Mouse (Mus musculus): ENCODE measurements at regions not wholly inside any gene's neighbourhood (a gene's known extent, or its start where the extent isn't known, plus 50 kb on each side); places are given as distances from the start of the nearest gene placed in this dataset.

DNA sequence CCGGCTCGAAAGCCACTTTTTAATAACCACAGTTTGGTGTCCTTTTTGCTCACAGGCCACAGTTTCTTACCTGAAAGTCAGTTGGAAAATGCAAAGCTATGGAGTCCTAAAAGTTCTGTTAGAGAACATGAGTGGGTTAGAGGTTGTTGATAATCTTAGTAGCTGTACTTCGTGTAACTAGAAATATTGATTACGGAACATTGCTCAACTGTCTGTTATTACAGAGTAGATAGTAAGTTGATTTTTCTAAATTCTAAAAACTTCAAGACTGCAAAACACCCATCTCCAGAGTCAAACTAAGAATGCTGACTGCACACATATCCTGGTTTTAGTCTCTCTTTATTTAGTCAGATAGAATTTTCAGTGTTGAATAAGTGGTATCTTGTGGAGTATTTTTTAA is 111.0 kb downstream of the Slc38a4 start:
- DNase-seq (ENCODE audit: low read depth, low spot score) = no peak

- peak; percentile 66 for DNase-seq (ENCODE audit: low read depth, low spot score)
Observed at GRCm38 (mm10) chr15:96942651-96943050, 113.1 kb downstream of the Slc38a4 start.

DNA sequence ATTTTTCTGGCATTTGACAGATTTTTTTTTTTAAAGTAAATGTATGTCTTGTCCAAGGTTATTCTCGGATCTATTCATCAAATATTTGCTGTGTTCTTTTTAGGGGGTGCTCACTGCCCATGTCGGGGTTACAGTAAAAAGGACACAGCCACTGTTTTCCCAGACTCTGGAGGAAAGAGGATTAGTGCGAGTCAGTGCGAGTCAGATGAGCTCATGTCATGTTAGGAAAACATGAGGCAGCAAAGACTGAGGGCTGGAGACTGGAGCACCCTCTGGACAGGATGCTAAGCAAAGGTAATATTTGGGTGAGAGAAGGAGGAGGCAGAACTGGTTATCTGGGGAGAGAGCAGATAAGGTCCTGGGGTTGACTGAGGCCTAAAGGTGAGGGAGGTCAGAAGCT is 117.3 kb downstream of the Slc38a4 start:
- no peak for DNase-seq (ENCODE audit: low read depth, low spot score)

- DNase-seq (ENCODE audit: low read depth, low spot score) = no peak
Observed at GRCm38 (mm10) chr15:96937623-96938022, 118.1 kb downstream of the Slc38a4 start.

DNA sequence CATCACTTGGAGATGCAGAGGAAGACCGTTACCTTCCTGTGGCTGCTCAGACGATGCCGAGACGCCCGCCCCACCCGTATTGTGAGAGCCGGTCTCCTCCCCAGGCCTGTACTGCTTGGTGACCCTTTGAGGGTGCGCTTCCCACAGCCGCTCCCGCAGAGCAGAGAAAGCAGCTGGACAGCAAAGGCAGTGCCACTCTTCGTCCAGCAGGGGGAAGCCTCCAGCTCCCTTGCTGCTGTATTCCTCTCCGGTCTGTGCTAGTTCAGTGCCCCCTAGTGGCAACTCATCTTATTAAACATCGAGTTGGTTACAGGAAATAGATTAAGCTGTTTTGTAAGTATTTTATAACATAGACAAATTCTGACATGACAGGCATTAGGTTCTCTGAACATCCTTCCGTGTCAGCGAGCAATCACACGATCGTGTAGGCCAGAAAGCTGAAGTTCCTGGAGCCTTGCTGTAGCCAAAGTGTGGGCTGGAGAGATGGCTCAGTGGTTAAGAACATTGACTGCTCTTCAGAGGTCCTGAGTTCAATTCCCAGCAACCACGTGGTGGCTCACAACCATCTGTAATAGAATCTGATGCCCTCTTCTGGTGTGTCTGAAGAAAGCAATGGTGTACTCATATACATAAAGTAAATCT is 118.9 kb downstream of the Slc38a4 start:
- peak; percentile 93 for DNase-seq (ENCODE audit: low read depth, low spot score)

DNA sequence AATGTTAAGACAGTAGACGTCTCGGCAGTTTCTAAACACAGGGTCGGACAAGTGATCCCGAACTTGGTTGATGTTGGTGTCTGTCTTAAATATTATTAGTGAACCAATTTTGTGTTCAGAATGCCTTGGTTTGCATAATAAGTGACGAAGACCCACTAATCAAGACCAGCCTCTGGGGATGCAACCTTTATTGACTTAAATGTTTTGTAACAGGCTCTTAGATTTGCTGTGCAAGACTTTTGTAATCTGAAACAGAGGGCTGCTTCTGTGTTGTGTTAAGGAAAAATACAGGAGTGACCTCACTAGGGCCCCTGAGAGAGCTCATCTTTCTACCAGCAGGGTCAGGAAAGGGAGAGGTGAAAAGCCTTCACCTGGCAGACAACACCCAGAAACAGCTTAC is 119.5 kb downstream of the Slc38a4 start:
- no peak for DNase-seq (ENCODE audit: low read depth, low spot score)

GRCm38 (mm10) chr15:96933451-96933850 is 122.3 kb downstream of the Slc38a4 start:
- no peak for DNase-seq (ENCODE audit: low read depth, low spot score)

GRCm38 (mm10) chr15:96930531-96930930 is 125.2 kb downstream of the Slc38a4 start:
- no peak for DNase-seq (ENCODE audit: low read depth, low spot score)

GRCm38 (mm10) chr15:96929788-96930187 is 126.0 kb downstream of the Slc38a4 start:
- no peak for DNase-seq (ENCODE audit: low read depth, low spot score)

DNA sequence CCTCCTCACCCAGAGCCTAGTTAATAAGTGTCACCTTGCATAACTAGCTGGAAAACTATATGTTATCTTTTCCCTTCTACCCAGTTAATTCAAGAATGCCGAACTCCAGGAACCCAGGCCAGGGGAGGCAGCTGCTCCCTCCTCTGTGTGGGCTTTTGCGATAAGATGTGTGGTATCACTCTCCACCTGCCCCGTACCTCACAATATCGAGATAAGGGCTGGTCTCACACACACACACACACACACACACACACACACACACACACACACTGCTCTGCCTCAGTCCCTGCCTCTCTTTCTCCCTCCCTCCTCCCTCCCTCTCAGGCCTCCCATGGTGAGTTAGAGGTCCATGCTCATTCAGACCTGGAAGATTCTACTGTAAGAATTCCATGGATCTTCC is 127.1 kb downstream of the Slc38a4 start:
- no peak for DNase-seq (ENCODE audit: low read depth, low spot score)

GRCm38 (mm10) chr15:96927674-96928073 is 128.1 kb downstream of the Slc38a4 start:
- no peak for DNase-seq (ENCODE audit: low read depth, low spot score)

DNA sequence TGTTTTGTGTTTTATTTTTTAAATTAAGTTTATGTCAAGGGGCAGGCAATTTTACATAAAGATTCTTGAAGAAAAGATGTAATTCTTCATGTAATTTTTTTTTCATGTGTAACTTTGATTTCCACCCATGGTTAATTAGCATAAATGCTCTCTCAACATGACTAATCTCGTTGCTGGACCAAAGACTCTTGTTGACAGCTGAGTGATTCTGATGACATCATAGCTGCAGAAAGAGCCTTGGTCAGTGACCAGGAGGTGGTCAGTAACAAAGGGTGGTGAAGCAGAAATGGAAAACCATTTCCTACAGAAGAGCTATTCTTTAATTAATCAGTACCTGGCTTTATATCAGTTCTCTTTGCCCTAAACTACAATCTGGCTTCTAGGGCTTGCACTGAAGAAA is 129.1 kb downstream of the Slc38a4 start:
- DNase-seq (ENCODE audit: low read depth, low spot score) = no peak

GRCm38 (mm10) chr15:96916586-96916985 is 139.2 kb downstream of the Slc38a4 start:
- DNase-seq (ENCODE audit: low read depth, low spot score) = no peak

DNA sequence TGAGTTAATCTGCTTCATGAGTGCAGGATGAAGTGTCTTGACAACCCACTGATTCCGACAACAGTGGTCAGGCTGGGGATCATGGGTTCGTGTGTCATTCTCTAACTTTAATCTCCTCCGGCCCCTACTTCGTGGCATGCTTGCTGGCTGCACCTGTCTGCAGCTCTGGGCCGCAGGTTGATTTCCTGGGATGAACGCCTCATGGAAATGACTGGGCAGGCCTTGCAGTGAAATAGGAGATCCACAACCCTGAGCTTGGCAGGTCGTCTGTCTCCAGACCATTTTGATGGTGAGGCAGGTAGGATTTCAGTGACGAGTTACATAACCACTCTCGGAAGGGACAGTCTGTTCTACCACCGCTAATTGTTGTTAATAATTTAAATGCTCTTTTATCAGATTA is 140.2 kb downstream of the Slc38a4 start:
- DNase-seq (ENCODE audit: low read depth, low spot score) = no peak

GRCm38 (mm10) chr15:96914988-96915387 is 140.8 kb downstream of the Slc38a4 start:
- DNase-seq (ENCODE audit: low read depth, low spot score) = no peak

DNA sequence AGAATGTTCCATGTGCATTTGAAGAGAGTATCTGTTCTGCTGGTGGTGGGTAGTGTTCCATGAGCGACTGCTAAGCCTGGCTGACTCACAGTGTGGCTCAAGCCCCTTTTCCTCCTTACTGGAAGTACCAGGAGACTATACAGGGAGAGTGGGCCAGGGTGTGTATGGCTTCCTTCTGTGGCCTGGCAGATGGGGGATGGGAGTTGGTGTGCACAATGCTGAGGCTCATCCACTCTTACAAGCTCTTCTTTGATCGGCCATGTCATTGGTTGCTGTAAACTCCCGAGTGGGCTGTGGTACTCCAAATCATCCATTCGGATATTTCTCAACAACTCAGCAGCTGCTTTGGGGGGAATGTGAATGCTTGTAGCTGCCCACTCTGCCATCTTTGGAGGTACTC is 150.2 kb downstream of the Slc38a4 start:
- DNase-seq (ENCODE audit: low read depth, low spot score) = no peak

DNA sequence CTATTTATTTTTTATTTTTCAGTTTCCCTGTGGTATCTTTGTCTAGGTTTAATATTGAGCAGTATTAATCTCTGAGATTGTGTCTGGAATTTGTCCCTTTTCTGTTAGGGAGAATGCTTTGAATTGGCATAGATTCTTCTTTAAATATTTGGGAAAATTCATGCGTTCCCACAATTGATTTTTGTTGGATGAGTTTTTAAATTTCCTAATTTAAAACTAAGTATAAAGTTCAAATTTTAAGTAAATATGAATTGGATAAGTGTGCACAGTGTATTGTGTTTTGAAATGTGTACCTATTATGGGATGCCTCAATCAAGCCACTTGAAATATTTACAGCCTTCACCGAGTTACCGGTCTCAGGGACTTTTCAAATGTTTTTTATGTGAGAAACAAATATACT is 152.3 kb downstream of the Slc38a4 start:
- DNase-seq (ENCODE audit: low read depth, low spot score) = no peak

DNA sequence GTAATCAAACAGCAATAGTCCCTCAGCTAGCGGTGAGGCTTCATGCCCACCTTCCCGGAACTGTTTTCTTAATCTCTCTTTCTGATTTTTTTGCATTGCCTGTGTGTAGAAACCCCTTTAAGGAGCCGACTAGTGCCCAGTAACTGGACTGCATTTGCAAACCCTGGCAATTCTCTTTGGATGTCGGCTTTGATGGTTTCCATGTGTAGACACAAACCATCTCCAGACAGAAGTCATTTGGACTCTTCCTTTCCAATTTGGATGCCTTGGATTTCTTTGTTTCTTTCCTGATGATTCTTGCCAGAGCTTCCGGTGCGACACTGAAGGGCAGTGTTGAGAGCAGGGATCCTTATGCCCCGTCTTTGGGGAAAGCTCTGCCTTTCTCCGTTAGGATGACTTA is 153.0 kb downstream of the Slc38a4 start:
- no peak for DNase-seq (ENCODE audit: low read depth, low spot score)

DNA sequence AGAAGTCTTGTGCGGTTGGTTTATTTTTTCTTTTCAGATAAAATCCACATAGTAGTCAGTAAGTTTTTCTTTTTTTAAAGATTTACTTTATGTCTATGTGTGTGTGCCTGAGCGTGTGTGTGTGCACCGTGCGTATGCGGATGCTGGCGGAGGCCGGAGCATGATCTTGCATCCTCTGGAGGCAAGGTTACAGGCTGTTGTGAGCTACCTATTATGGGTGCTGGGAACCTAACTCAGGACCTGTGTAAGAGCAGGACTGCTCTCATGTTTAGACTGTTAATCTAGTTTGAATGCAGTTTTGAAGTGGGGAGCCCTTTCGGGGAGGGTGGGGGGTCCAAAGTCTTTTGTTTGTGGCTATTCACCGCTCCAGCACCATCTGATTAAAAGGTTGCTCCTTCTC is 154.1 kb downstream of the Slc38a4 start:
- no peak for DNase-seq (ENCODE audit: low read depth, low spot score)

- DNase-seq (ENCODE audit: low read depth, low spot score) = no peak
Observed at GRCm38 (mm10) chr15:96898285-96898684, 157.5 kb downstream of the Slc38a4 start.

DNA sequence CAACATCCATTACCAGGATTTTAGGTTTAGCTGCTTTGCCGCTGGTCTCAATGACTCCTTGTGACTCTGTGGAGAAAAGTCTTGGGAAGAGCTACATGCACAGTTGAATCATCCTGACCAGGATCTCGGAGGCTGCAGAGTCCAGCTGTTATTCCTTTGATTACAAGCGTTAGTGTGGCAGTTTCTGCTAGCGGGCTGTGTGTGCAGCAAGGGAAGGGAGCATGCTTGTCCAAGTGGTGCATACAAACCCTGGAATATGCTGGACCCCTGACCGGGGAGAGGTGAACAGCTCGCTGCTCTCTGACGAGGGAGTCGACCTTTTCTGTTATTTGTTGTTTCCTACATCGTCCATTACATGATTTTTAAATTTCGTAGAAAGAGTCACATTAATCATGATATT is 170.9 kb downstream of the Slc38a4 start:
- DNase-seq (ENCODE audit: low read depth, low spot score) = no peak

GRCm38 (mm10) chr15:96883754-96884153 is 172.0 kb downstream of the Slc38a4 start:
- DNase-seq (ENCODE audit: low read depth, low spot score) = no peak

GRCm38 (mm10) chr15:96882211-96882610 is 173.5 kb downstream of the Slc38a4 start:
- no peak for DNase-seq (ENCODE audit: low read depth, low spot score)

- DNase-seq (ENCODE audit: low read depth, low spot score) = no peak
Observed at GRCm38 (mm10) chr15:96881519-96882170, 174.1 kb downstream of the Slc38a4 start.

All from R1 (cell line).